In the genomic region with DNA sequence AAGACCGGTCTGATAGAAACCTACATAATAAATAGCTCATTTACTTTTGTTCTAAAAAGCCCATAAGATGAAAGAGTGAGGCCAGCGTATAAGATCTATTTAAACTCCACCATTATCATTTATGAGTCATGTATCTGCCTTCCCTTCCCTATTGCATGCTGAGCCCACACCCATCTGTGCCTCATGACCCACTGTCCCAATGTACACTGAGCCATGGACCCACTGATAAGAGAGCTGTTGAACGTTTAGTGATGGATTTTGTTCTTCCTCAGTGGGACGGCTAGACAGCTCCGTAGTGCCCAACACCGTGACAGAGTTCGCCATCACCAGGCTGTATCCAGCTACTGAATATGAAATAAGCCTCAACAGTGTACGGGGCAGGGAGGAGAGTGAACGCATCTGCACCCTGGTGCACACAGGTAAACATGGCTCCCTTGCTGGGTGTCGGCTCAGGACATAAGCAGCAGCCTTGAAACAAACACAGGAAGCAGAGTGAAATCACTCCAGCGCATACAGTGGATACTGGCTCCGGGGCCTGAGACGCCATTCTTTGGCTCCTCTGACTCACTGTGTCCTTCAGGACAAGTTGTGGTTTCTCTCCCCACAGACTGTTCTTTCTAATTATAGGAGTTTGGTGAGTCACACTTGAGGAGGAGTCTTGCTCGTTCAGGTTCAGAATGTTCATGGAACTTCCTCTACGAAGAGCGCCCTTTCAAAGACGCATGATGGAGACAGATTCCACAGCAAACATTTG, we compare ENCODE assay signal across 10 mouse cellular contexts.
A peak's percentile ranks its signal among the peaks of the same experiment; 100 is the strongest.
DNase-seq lines count a peak whose midpoint lies in the region; ATAC-seq lines count a peak whose summit lies in the region.
"Had no signal": no experiment of that assay in that cellular context is flagged by ENCODE, and none has a peak within 500 bp of the region (broad histone marks: within the 10 kb centered on the region; RNA-seq: fewer than 3 reads in every experiment).

No protein-coding gene starts in this region.

- no peak for ATAC-seq in forebrain, embryonic 16.5 days
- ATAC-seq: activated CD4-positive, CD25-positive, alpha-beta regulatory T cell, adult 4 months had no signal

- WGBS in forebrain, embryonic 16.5 days, result 94% methylated on average over 17 of the region's 17 CpGs

- no peaks in the 10 kb centered on the region for H3K27me3 ChIP-seq in forebrain, embryonic 16.5 days (replicated peaks; ENCODE audit: control insufficient read depth, insufficient read depth, low read length)
- H3K27me3 ChIP-seq: embryonic facial prominence, embryonic 12.5 days had no signal

- H3K4me3 ChIP-seq in forebrain, embryonic 16.5 days (replicated peaks; ENCODE audit: low read length), result no peak overlapping the region
- H3K4me3 ChIP-seq: embryonic facial prominence, embryonic 12.5 days had no signal

- H3K27ac ChIP-seq in forebrain, embryonic 16.5 days (ENCODE audit: low read length), result no peak overlapping the region
- H3K27ac ChIP-seq: embryonic facial prominence, embryonic 12.5 days had no signal

- DNase-seq in frontal cortex, adult 2 months (ENCODE audit: extremely low spot score in 1 of 2, low spot score in 1 of 2), result peak; percentile 38 to 71
- no peak for DNase-seq in frontal cortex, postnatal 10 days (ENCODE audit: low spot score in 2 of 2)
- DNase-seq in urinary bladder, postnatal 14 days (ENCODE audit: low spot score), result peak; percentile 5
- DNase-seq in urinary bladder, adult 2 months (ENCODE audit: low spot score), result no peak
- peak; percentile 19 to 70 for DNase-seq in left cerebral cortex, postnatal 14 days (ENCODE audit: low spot score in 2 of 2)
- no peak for DNase-seq in cerebellum, postnatal 25 days
- DNase-seq in kidney, postnatal 36 days, result no peak

- H3K4me2 ChIP-seq in forebrain, embryonic 16.5 days (ENCODE audit: low read length), result no peak overlapping the region
- H3K4me2 ChIP-seq: embryonic facial prominence, embryonic 12.5 days had no signal

- H3K36me3 ChIP-seq in forebrain, embryonic 16.5 days (ENCODE audit: control insufficient read depth, insufficient read depth), result no peaks in the 10 kb centered on the region; the same call in 1 of the 2 replicates
- H3K36me3 ChIP-seq: embryonic facial prominence, embryonic 12.5 days had no signal

- no peaks in the 10 kb centered on the region for H3K4me1 ChIP-seq in forebrain, embryonic 16.5 days (replicated peaks; ENCODE audit: control insufficient read depth, insufficient read depth, low read length)
- H3K4me1 ChIP-seq: embryonic facial prominence, embryonic 12.5 days had no signal

- intact Hi-C loops in left cerebral cortex, postnatal 14 days (cut with DNase I), result no loop called here

- no peaks in the 10 kb centered on the region for H3K9me3 ChIP-seq in forebrain, embryonic 16.5 days (ENCODE audit: control insufficient read depth, low read length)
- H3K9me3 ChIP-seq: embryonic facial prominence, embryonic 12.5 days had no signal

- no peak overlapping the region for H3K9ac ChIP-seq in forebrain, embryonic 16.5 days (replicated peaks; ENCODE audit: low read depth, low read length)
- H3K9ac ChIP-seq: embryonic facial prominence, embryonic 12.5 days had no signal

Comparison
In these comparisons a context has a peak if more than half of its experiments do, and no peak if none do; other contexts are left out.
1. DNase-seq: peak in frontal cortex, adult 2 months (2 of 2), urinary bladder, postnatal 14 days (single experiment) and left cerebral cortex, postnatal 14 days (2 of 2); none in frontal cortex, postnatal 10 days (0 of 2), urinary bladder, adult 2 months (single experiment), cerebellum, postnatal 25 days (0 of 2) and kidney, postnatal 36 days (0 of 2).